Mouse (Mus musculus) embryonic facial prominence, embryonic 12.5 days (tissue): ENCODE results near the gene Mnat1. TPM values are rescaled to one million over a fixed set of nuclear protein-coding genes. Genes with fewer than 3 reads are reported as not detected.

Experiments used
- ATAC-seq: fragments of 200-750 bp; cut with Nextera tagmentation; 2 replicates; pipeline ENCODE4 v1.8.0; 2017; ENCODE audit not compliant: insufficient number of reproducible peaks, insufficient read depth, low FRiP score, low TSS enrichment
- H3K27ac ChIP-seq: fragments of 300-500 bp; sonication (generic); 2 replicates; pipeline ENCODE4 v1.5.1; 2016; ENCODE audit warnings: mild to moderate bottlenecking
- H3K27me3 ChIP-seq: fragments of 300-500 bp; sonication (generic); 2 replicates; pipeline ENCODE4 v1.6.1; 2016; ENCODE audit warnings: mild to moderate bottlenecking, moderate library complexity
- H3K36me3 ChIP-seq: fragments of 300-500 bp; sonication (generic); 2 replicates; pipeline ENCODE4 v1.6.1; 2016; ENCODE audit warnings: mild to moderate bottlenecking
- H3K4me1 ChIP-seq: fragments of 300-500 bp; sonication (generic); 2 replicates; pipeline ENCODE4 v1.6.1; 2016
- H3K4me2 ChIP-seq: fragments of 300-500 bp; sonication (generic); replicated peaks from 2 replicates; pipeline ENCODE4 v1.6.1; 2016; ENCODE audit warnings: mild to moderate bottlenecking, moderate library complexity
- H3K4me3 ChIP-seq: fragments of 300-500 bp; sonication (generic); 2 replicates; pipeline ENCODE4 v1.5.1; 2016; ENCODE audit warnings: mild to moderate bottlenecking
- H3K9ac ChIP-seq: fragments of 300-500 bp; sonication (generic); 2 replicates; pipeline ENCODE4 v1.6.1; 2016; ENCODE audit warnings: mild to moderate bottlenecking, moderate library complexity
- H3K9me3 ChIP-seq: fragments of 300-500 bp; sonication (generic); 2 replicates; pipeline ENCODE4 v1.6.1; 2016; ENCODE audit warnings: mild to moderate bottlenecking, moderate library complexity
- WGBS: fragments of 180-500 bp; shearing (Covaris S2); methylation state at CpG from one replicate; pipeline ENCODE4 v1.1.7; 2016; 5-methylcytosine and 5-hydroxymethylcytosine counted together
- polyA plus RNA-seq: library from polyadenylated mRNA; unstranded; fragments of >200 nt; fragmentation: Nextera tagmentation; extraction: Ambion mirVana; gene quantifications from 2 replicates; pipeline ENCODE4 v1.2.1, GENCODE M21; 2016

Mnat1 gene
- polyA plus RNA-seq, 1 experiment from 2014 or later = 39.5 TPM

GRCm38 (mm10) chr12:73154150-73154549 lies 30.6 kb downstream of the Mnat1 start:
- Histone ChIP-seq H3K36me3 (no peaks in the 10 kb centered on the region), H3K9ac (no peak overlapping the region)

GRCm38 (mm10) chr12:73160341-73160740 lies 36.8 kb downstream of the Mnat1 start:
- no peaks in the 10 kb centered on the region for H3K27me3 ChIP-seq
- H3K4me1 ChIP-seq = no peaks in the 10 kb centered on the region
- H3K4me2 ChIP-seq = no peak overlapping the region
- H3K4me3 ChIP-seq = no peak overlapping the region
- H3K27ac ChIP-seq = no peak overlapping the region
- WGBS = 79% methylated on average over 4 of the region's 4 CpGs
- no peaks in the 10 kb centered on the region for H3K9me3 ChIP-seq
- no peak overlapping the region for H3K9ac ChIP-seq
- H3K36me3 ChIP-seq = no peaks in the 10 kb centered on the region
- no peak for ATAC-seq

More at GRCm38 (mm10) chr12:73154150-73154549, 30.6 kb downstream of the Mnat1 start:
- no peak overlapping the region for H3K4me2 ChIP-seq
- no peaks in the 10 kb centered on the region for H3K4me1 ChIP-seq
- WGBS = 86% methylated on average over 4 of the region's 4 CpGs
- H3K9me3 ChIP-seq = no peaks in the 10 kb centered on the region
- no peak overlapping the region for H3K27ac ChIP-seq
- H3K27me3 ChIP-seq = no peaks in the 10 kb centered on the region
- H3K4me3 ChIP-seq = no peak overlapping the region
- no peak for ATAC-seq

GRCm38 (mm10) chr12:73162408-73163181 lies 39.1 kb downstream of the Mnat1 start:
- 84% methylated on average over 13 of the region's 13 CpGs for WGBS

GRCm38 (mm10) chr12:73170794-73171193 lies 47.3 kb downstream of the Mnat1 start:
- Histone ChIP-seq H3K9me3 (no peaks in the 10 kb centered on the region), H3K36me3 (peaks cover 14% of the 10 kb centered on the region), H3K27me3 (no peaks in the 10 kb centered on the region), H3K4me2 (no peak overlapping the region), H3K9ac (no peak overlapping the region), H3K4me1 (no peaks in the 10 kb centered on the region), H3K4me3 (no peak overlapping the region), H3K27ac (no peak overlapping the region)
- 88% methylated on average over 6 of the region's 6 CpGs for WGBS
- no peak for ATAC-seq

More at GRCm38 (mm10) chr12:73162408-73163181, 39.1 kb downstream of the Mnat1 start:
- Histone ChIP-seq H3K27ac (no peak overlapping the region), H3K27me3 (no peaks in the 10 kb centered on the region), H3K4me2 (no peak overlapping the region), H3K4me1 (no peaks in the 10 kb centered on the region), H3K9me3 (no peaks in the 10 kb centered on the region), H3K9ac (no peak overlapping the region), H3K36me3 (no peaks in the 10 kb centered on the region), H3K4me3 (no peak overlapping the region)
- no peak for ATAC-seq

GRCm38 (mm10) chr12:73183896-73184295 lies 60.4 kb downstream of the Mnat1 start:
- H3K27ac ChIP-seq = no peak overlapping the region
- no peak overlapping the region for H3K4me2 ChIP-seq
- H3K9me3 ChIP-seq = no peaks in the 10 kb centered on the region
- no peaks in the 10 kb centered on the region for H3K27me3 ChIP-seq
- no peaks in the 10 kb centered on the region for H3K4me1 ChIP-seq
- H3K9ac ChIP-seq = no peak overlapping the region
- peaks cover 10% of the 10 kb centered on the region; the same call in 1 of the 2 replicates for H3K36me3 ChIP-seq
- ATAC-seq = no peak
- no peak overlapping the region for H3K4me3 ChIP-seq
- WGBS = 53% methylated on average over 8 of the region's 8 CpGs

GRCm38 (mm10) chr12:73197363-73197762 lies 73.8 kb downstream of the Mnat1 start:
- Histone ChIP-seq H3K36me3 (no peaks in the 10 kb centered on the region), H3K4me1 (peaks cover 7% of the 10 kb centered on the region), H3K4me2 (no peak overlapping the region), H3K27me3 (no peaks in the 10 kb centered on the region), H3K4me3 (no peak overlapping the region), H3K9ac (no peak overlapping the region), H3K27ac (no peak overlapping the region), H3K9me3 (no peaks in the 10 kb centered on the region)
- ATAC-seq = no peak
- 92% methylated on average over 6 of the region's 6 CpGs for WGBS

- Histone ChIP-seq H3K36me3 (no peaks in the 10 kb centered on the region), H3K27ac (no peak overlapping the region), H3K4me2 (no peak overlapping the region), H3K9ac (no peak overlapping the region), H3K9me3 (no peaks in the 10 kb centered on the region), H3K27me3 (no peaks in the 10 kb centered on the region), H3K4me1 (peaks cover 7% of the 10 kb centered on the region), H3K4me3 (no peak overlapping the region)
- 56% methylated on average over 1 of the region's 1 CpGs for WGBS
- no peak for ATAC-seq
Measured at GRCm38 (mm10) chr12:73198451-73198850, 74.9 kb downstream of the Mnat1 start.

GRCm38 (mm10) chr12:73199375-73199774 lies 75.9 kb downstream of the Mnat1 start:
- no peak for ATAC-seq
- Histone ChIP-seq H3K4me2 (no peak overlapping the region), H3K27ac (no peak overlapping the region), H3K36me3 (no peaks in the 10 kb centered on the region), H3K27me3 (no peaks in the 10 kb centered on the region), H3K4me1 (peaks cover 7% of the 10 kb centered on the region), H3K9ac (no peak overlapping the region), H3K9me3 (no peaks in the 10 kb centered on the region), H3K4me3 (no peak overlapping the region)
- 37% methylated on average over 7 of the region's 7 CpGs for WGBS

GRCm38 (mm10) chr12:73201587-73201986 lies 78.1 kb downstream of the Mnat1 start:
- Histone ChIP-seq H3K4me1 (peaks cover 11% of the 10 kb centered on the region), H3K9me3 (no peaks in the 10 kb centered on the region), H3K9ac (no peak overlapping the region), H3K4me2 (no peak overlapping the region), H3K27ac (no peak overlapping the region), H3K4me3 (no peak overlapping the region), H3K36me3 (no peaks in the 10 kb centered on the region), H3K27me3 (no peaks in the 10 kb centered on the region)
- ATAC-seq = no peak
- 10% methylated on average over 3 of the region's 3 CpGs for WGBS

GRCm38 (mm10) chr12:73205710-73206649 lies 82.5 kb downstream of the Mnat1 start:
- WGBS = 56% methylated on average over 11 of the region's 11 CpGs
- no peak overlapping the region; the same call in 1 of the 2 replicates for H3K27ac ChIP-seq

GRCm38 (mm10) chr12:73207008-73207407 lies 83.5 kb downstream of the Mnat1 start:
- no peaks in the 10 kb centered on the region for H3K36me3 ChIP-seq
- no peak for ATAC-seq
- H3K9ac ChIP-seq = no peak overlapping the region
- no peaks in the 10 kb centered on the region for H3K27me3 ChIP-seq
- peaks cover 7% of the 10 kb centered on the region; the same call in 1 of the 2 replicates for H3K4me1 ChIP-seq
- H3K27ac ChIP-seq = no peak overlapping the region
- no peak overlapping the region for H3K4me2 ChIP-seq
- H3K4me3 ChIP-seq = no peak overlapping the region
- 41% methylated on average over 4 of the region's 4 CpGs for WGBS
- no peaks in the 10 kb centered on the region for H3K9me3 ChIP-seq

More at GRCm38 (mm10) chr12:73205710-73206649, 82.5 kb downstream of the Mnat1 start:
- peaks cover 7% of the 10 kb centered on the region; the same call in 1 of the 2 replicates for H3K4me1 ChIP-seq
- H3K27me3 ChIP-seq = no peaks in the 10 kb centered on the region
- no peaks in the 10 kb centered on the region for H3K36me3 ChIP-seq
- H3K9me3 ChIP-seq = no peaks in the 10 kb centered on the region
- ATAC-seq = no peak
- no peak overlapping the region for H3K4me2 ChIP-seq
- no peak overlapping the region for H3K9ac ChIP-seq
- H3K4me3 ChIP-seq = no peak overlapping the region
